Mouse (Mus musculus) brain, adult 2 months (tissue): ENCODE measurements around the gene Zic2.

Experiments
- DNase-seq: peaks from one replicate; pipeline ENCODE4 v3.0.0; 2011; ENCODE audit warnings: low read depth, low spot score

The Zic2 gene

GRCm38 (mm10) chr14:122492015-122492414, 16.8 kb downstream of the Zic2 start:
- DNase-seq, result no peak

DNA sequence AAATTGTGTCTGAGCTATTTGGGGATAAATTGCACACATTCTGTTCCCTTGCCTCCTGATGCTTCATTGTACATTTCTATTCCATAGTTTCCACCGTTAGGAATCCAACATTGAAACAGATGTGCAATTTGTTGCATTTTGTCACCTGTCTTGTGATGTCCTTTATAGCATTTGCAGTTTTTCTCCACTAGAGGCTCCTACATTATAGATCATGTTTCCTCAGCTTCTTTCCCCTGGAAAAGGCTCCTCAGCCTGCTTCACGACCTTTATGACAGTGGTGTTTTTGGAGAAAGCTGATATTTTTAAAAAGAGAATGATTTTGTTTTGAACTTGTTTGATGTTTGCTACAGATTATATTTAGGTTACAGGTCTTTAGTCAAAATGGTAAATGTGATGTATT, 33.8 kb downstream of the Zic2 start:
- peak; percentile 54 for DNase-seq

DNA sequence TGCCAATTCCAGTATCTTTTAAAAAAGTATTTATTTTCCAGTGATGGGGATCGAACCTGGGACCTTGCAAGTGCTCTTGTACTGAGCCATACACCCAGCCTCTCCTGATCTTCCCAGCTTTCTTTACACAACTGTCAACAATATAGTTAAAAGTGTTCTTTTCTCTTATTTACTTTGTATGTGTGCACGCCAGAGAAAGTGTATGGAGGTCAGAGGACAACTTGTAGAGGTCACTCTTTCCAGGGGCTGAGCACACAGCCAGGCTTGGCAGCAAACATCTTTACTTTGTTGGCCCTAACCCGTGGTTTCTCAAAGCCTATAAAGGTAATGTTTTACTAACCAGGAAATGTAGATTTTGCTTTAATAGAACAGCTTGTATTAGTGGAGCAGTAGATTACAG, 36.3 kb downstream of the Zic2 start:
- DNase-seq, result no peak

DNA sequence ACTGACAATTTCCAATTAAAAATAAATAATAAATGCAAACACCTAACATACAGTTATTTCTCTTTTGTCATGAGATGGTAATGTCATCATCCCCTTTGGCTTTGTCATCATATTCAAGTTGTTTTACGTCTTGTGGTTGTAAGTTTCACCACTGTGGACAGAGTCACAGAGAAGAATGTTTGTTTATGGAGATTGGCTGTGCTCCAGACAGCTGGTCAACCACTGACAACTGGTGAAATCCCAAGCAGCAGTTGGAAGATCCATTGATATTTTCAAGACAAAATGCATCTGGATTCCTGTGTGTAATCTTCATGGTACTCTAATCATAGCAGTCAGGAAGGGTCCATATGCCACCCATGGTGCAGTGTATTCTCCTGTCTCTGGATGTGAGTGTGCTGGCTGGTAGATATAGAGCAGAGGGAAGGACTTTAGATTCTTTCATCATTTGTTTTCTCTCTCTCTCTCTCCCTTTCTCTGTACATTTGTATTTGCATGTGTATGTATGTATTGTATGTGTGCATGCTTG, 38.3 kb downstream of the Zic2 start:
- DNase-seq, result no peak

DNA sequence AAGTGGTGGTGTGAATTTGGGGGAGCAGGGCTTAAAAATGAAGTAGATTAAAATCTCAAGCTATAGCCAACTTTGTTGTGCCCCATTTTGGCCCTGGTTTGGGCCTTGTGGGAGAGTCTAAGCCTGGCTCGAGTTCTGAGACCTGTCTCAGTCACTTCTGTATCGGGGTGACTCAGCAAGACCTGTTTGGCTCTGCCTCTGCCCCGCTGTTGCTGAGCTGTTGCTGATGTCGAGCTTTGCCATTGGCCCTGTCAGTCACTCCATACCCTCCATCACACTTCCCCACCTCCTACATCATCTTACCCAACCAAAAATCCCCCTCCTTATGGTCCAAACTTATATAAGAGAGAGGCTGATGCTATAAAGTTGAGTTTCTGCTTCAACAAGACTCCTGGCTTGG, 53.2 kb downstream of the Zic2 start:
- DNase-seq, result no peak
